Mouse (Mus musculus): ENCODE data around the gene Git2.

DNA sequence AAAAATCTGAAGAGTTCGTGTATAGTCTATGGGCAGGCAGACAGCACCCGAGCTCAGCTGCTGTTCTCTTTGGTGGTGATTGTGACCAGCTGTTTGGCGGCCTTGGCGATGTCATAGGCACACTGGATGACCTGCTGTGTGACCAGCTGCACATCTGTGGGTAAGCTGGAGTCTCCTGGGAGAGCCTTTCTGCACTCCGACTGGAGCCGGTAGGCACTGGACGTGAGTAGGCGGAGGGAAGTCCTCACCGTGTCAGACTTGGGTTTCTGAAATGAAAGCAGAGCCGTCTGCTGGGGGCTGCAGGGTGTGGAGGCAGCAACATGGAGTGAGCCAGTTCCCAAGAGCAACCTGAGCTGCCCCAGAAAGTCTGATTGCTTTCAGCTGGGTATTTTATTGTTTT is 45.2 kb downstream of the Git2 start:
- TF ChIP-seq CTCF (IDR thresholded peaks at IDR 0.05; ENCODE audit: low read depth), result no peak
- TF ChIP-seq EP300 (IDR thresholded peaks at IDR 0.05; ENCODE audit: low read depth), result no peak
